Mouse (Mus musculus) adrenal gland, postnatal 36 days (tissue): ENCODE results near the gene 4933430I17Rik. TPM values are rescaled to one million over a fixed set of nuclear protein-coding genes. Genes with fewer than 3 reads are reported as not detected.

Experiments used
- DNase-seq, 2 experiments: peaks; one replicate each; pipeline ENCODE4 v3.0.0; 2021; ENCODE audit warnings: mixed read lengths in 1 of 2
- total RNA-seq, 2 experiments: library from RNA; stranded (reverse); gene quantifications; 2 replicates each; pipeline ENCODE4 v1.2.3; 2021

The 4933430I17Rik gene
- total RNA-seq, 2 experiments from 2014 or later, result 0.36 to 0.56 TPM

GRCm38 (mm10) chr4:62503374-62503970, 21.7 kb upstream of the 4933430I17Rik start, which contains the start of gene Hdhd3:
Gene Hdhd3 (minus strand): TSS chr4:62503467.
- no peak for DNase-seq

- peak in 1 of 2 experiments; percentile 51 for DNase-seq
These were observed 19.2 kb upstream of the 4933430I17Rik start for GRCm38 (mm10) chr4:62505991-62506390.

DNA sequence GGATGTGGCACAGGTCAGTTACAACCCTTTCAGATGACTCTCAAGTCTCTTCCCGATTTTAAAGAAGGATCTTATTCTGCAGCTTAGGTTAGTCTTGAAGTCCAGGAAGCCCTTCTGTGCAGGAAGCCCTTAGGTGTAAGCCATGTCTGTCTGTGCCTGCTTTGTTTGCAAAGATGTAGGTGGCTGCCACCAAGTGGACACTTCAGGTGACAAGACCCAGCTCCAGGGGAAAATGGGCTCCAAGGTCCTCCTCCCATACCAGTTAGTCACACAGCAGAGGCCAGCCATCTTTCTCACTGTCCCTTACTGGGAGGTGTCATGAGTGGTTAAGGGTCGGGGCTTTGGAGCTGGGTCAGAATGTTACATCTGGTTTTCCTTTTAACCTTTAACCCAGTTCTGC, 18.4 kb upstream of the 4933430I17Rik start:
- peak in 1 of 2 experiments; percentile 44 for DNase-seq

- no peak for DNase-seq
These were observed 16.3 kb upstream of the 4933430I17Rik start for GRCm38 (mm10) chr4:62508839-62509238.

DNA sequence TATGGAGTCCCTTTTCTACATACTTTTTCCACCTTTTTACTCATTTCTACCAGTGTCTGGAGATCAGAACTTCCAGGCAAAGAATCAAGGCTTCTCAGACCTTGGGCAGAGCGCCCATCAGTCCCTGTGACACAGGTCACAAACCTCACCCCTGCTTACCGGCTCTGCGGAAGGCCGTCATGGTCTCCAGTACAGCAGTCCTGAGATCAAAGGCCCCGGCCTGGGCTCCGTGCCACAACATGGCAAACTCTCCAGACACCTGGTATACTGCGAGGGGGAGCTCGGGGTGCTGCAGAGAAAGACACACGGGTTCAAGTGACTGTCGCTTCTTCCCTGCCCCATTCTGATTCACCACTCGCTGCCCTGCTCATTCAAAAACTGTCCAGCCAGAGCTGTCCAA, 15.2 kb upstream of the 4933430I17Rik start:
- DNase-seq, result peak; percentile 91 to 93

DNA sequence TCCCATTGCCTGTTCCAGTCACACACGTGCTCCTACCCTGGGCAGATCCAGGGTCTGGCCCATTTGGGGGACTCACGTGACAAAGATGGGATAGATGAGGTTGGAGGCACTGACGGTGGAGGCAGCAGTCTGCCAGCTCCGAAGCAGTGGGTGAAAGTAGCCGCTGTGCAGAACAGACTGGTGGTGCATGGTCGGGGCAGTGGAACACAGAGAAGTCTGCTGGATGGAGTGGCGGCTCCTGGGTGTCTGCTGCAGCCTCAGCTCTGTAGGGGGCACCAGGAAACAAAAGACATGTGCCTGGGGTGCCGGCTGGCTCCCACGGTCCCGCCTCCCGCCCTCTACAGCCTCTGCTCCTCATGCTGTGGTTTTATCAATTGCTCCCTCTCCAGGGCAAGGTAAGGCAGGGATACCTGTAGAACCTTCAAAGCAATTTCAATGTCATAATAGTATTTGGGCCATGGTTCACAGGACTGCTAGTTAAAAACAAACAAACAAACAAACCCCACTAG, 11.1 kb upstream of the 4933430I17Rik start:
- DNase-seq, result no peak

DNA sequence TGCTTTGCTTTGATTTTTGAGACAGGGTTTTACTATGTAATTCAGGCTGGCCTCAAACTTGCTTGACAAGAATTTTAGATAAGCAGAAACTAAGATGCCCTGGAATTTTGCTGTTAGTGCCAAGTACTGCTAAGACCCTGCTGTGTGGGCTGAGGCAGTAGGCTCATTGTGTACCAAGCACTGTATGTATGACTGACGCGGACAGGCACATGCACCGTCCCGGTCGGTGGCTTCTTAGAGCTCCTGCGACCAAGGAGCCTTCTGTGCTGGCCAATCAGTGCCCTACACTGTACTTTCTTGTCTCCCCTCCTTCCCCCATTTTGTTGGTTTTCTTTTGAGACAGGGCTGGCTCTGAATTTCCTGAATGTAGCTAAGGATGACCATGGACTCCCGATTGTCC, 10.2 kb upstream of the 4933430I17Rik start:
- no peak for DNase-seq

DNA sequence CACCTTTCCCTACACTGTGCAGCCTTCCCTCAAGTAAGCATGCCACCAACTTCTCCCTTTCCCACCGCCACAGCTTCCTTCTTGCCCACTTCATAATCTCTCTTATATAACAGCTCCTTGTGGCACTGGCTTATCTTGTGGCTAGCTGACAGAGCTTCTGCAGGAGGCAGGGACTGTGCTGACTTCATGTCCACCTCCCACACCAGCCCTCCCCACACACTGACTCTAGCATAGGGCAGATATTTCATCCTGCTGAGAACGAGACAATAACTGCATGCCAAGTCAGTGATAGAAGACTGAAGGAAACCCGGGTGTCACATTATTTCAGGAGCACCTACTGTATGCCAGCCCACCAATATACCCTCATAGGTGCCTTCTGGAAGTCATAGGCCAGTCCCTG, 9.7 kb upstream of the 4933430I17Rik start:
- DNase-seq, result peak in 1 of 2 experiments; percentile 39

DNA sequence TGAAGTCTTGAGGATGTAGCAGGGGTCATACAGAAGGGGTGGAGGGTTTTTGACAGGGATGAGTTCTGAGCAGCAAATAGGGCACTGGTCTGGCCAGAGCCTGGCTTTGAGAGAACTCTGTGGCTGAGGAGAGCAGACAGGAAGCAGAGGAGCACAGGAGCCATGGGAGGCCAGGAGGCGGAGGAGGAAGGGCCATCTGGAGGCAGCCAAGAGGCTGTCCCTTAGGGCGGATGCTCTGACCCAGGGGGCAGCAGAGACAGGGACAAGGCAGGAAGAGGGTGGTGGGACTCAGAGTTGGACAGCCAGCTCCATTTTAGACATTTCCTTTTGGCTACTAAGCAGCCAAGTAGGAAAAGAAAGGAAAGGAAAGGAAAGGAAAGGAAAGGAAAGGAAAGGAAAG, 9.1 kb upstream of the 4933430I17Rik start:
- DNase-seq, result peak; percentile 61 to 76

- no peak for DNase-seq
These were observed 8.6 kb upstream of the 4933430I17Rik start for GRCm38 (mm10) chr4:62516579-62516978.

- DNase-seq, result no peak
These were observed 8.1 kb upstream of the 4933430I17Rik start for GRCm38 (mm10) chr4:62517046-62517445.

DNA sequence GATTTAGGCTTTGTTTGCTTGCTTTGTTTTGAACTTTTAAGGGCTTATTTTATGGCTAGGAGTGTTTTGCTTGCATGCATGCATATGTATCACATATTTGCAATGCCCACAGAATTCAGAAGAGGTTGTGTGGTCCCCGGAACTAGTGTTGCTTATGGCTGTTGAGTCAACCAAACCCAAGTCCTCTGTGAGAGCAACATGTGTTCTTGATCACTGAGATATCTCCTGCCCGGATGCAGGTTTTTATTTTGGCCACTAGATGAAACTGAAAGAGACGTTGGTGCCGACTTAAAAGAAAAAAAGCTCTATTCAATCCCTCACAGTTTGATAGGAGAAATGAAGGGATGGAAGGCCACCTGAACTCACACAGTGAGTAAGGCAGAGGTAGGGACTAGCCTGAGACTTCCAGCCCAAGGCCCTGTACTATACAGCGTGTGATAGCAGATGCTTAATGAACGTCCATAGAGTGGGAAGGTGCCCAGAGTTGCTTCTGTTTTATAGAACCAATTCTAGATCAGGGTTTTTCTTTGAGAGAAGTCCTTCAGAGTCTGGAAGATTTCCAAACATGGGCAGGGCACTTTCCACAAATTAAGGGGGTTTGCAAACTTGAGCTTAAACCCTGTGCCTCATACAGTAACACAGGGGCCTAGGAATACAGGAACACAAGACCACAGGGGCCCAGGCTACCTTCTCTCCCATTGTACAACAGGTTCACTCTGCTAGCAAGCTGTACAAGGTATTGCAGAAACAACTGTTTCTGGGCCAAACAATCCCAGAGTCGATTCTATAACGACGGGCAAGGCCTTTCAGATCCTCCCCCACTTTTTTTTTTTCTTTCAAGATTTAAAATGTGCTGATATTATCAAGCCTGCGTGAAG, 7.4 kb upstream of the 4933430I17Rik start:
- no peak for DNase-seq

DNA sequence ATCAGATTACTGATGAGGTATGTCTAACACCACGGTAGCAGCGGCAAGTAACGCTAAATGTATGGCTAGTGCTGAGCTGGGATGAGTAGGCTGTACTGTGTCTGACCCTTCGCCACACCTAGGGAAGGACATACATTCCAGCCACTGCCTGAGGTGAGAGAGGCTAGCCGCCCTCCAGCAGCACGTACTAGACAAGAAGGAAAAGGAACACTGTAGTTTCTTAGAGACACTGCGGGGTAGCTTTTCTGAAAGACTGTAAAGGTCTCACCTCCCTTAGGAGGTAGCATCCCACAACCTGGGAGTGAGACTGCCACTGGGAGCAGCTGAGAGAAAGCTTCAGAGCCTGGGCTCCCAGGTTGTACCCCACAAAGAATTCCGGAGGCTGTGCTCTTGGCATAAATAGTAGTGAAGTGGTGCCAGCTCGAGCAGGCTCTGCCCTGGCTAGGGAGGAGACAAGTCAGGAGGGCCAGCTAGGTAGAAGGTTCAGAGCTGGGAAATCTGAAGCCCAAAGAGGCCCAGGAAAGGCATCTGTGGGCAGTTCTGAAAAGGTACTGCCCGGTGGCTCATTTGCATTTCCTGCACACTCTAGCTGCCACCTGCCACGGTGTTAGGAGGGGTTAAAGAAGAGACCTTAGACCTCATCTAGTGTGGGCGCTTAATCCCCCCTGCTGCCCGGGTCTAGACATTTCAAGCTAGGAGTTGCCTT, 6.6 kb upstream of the 4933430I17Rik start:
- DNase-seq, result peak; percentile 53 to 68

GRCm38 (mm10) chr4:62519122-62519848, 5.9 kb upstream of the 4933430I17Rik start:
- no peak for DNase-seq

GRCm38 (mm10) chr4:62519849-62520233, 5.3 kb upstream of the 4933430I17Rik start, which contains the start of gene Alad:
Gene Alad (minus strand): TSS chr4:62519918.
- peak; percentile 94 to 97 for DNase-seq

DNA sequence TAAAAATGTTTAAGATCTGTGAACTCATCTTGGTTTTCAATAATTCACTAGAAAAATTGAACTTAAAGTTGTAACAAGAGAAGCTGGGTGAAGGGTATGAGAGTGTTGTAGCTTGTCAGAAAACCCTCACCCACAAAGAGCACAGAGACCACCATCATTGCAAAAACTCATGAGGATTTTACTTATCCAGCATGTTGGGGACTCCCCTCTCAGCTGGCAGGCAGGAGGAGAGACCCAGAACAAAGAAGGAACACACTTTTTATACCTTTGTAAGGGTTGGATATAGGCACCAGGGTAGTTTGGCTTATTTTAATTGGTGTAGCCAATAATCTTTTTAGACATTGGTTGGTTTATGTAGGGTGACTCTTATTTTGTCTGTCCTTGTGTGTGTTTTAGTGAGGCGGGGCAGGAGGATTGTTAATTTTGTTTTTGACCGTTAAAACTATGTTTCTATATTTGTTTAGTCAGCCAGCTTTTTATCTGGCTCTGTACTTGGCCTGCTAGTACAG, 4.2 kb upstream of the 4933430I17Rik start:
- DNase-seq, result no peak

DNA sequence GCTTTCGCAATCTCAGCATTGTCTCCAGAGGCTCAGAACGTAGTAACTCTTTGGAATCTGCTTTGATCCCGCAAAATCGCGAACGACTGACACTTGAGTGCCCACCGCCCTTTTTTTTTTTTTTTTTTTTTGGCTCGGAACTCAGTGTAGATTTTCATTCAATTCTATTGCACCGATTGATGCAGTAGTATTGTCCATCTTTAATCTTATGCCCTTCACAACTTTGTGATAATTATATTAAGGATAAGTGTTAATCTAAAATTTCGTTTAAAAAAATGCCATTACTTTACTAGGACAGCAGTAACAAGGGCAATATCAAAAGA, 281 bp downstream of the 4933430I17Rik start:
- DNase-seq, result no peak

- DNase-seq, result no peak
These were observed 1.1 kb downstream of the 4933430I17Rik start for GRCm38 (mm10) chr4:62526256-62526655.

DNA sequence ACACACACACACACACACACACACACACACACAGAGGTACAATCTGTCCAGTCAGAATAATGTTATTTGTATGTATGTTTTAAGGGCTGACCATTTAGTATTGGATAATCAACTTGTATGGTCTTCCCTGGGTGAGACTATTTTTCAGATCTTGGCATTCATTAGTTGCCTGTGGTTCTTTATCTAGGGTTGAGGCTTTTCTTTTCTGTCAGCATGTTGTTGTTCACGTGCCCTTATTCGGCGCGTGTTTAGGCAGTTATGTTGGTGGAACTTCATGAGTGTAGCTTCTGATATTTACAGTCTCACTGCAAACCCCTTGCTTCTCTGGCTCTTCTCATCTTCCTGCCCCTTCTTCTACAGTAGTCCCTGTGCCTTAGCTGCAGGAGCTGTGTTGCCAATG, 2.5 kb downstream of the 4933430I17Rik start:
- no peak for DNase-seq

DNA sequence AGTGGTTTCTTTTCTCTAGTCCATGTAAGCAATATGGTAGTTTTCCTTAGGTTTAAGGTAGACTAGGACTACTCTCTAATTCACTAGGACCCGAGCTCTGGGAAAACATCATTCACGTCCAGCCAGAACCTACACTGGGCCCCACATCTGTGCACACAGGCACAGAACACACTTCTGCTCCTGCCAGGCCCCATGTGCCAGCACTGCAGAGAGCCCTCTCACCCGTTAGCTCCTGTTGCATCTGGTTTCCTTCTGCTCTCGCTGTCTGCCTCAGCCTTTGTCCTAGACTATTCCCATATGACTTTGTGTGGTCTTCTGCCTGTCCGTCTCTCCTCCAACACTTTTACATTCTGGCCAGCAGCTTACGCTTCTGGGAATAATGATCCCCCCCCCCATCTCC, 8.6 kb downstream of the 4933430I17Rik start:
- no peak for DNase-seq

GRCm38 (mm10) chr4:62541802-62542201, 16.6 kb downstream of the 4933430I17Rik start:
- no peak for DNase-seq

GRCm38 (mm10) chr4:62543782-62544181, 18.6 kb downstream of the 4933430I17Rik start:
- no peak for DNase-seq
